Mouse (Mus musculus): Measurements from ENCODE around the gene Rgs7. TPM values are rescaled to one million over a fixed set of nuclear protein-coding genes. Genes with fewer than 3 reads are reported as not detected.

Rgs7 gene
- 7.5 and 9.4 TPM in 2 replicates for polyA plus RNA-seq (2014; fragmentation: Nextera tagmentation; extraction: Ambion mirVana)

DNA sequence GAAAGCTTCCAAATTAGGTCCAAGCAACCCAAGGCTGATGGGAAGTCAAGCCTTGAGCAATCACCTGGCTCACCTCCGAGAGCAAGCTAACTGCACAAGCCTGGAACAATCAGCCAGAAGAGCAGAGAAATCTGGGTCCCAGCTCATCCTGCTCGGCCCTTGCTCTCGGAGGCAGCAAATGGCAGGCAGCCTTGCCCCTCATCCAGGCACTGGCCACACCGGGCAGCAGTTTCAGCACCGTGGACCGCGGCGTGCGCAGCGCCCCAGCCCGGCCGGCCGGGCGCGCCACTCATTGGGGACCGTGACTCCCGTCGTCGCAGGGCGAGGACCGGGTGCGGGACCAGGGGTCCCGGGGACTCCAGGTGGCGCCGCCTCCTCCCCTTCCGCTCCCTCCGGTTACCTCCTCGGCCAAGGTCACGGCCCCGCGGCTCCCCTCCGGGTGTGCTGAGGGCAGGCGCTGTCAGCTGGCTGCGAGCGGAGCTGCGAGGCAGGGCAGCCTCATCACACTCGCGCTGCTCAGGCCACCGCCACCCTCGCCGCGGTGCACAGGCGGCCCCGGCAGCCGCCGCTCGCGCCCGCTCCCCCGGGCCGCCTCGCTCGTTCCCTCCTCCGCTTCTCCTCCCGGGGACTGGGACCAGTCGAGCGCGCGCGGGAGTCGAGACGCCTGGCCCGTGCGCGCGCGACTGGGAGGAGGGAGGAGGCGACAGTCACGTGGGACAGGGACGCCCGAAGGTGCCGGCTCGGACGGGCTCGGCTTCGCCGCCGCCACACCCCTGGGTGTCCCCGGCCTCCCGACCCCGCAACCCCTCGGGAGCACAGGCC lies at the start of gene Rgs7:
Gene Rgs7, minus strand, starts transcription at position 640 of the 822 bp plus-strand sequence.
- DNase-seq (ENCODE audit: low spot score) (peak; percentile 83), ATAC-seq (ENCODE audit: low FRiP score) (peak; percentile 95)
- under 1% methylated on average over 57 of the region's 82 CpGs for WGBS
- Histone ChIP-seq H3K4me3 (ENCODE audit: low read depth, low read length) (peak within 1 kb of the TSS; percentile 71), H3K4me2 (replicated peaks; ENCODE audit: low read depth, low read length) (peak within 1 kb of the TSS; percentile 91), H3K27ac (ENCODE audit: low read depth, low read length) (peak within 1 kb of the TSS; percentile 76), H3K4me1 (replicated peaks; ENCODE audit: control insufficient read depth, insufficient read depth, low read length) (no peaks in the 10 kb centered on the region), H3K27me3 (ENCODE audit: control insufficient read depth, insufficient read depth, low read length) (peaks cover 4% of the 10 kb centered on the region; the same call in 1 of the 2 replicates), H3K9me3 (ENCODE audit: control insufficient read depth, low read length) (no peaks in the 10 kb centered on the region), H3K36me3 (ENCODE audit: control insufficient read depth, insufficient read depth, low read length) (no peaks in the 10 kb centered on the region), H3K9ac (ENCODE audit: low read depth, low read length) (peak within 1 kb of the TSS; percentile 79)

DNA sequence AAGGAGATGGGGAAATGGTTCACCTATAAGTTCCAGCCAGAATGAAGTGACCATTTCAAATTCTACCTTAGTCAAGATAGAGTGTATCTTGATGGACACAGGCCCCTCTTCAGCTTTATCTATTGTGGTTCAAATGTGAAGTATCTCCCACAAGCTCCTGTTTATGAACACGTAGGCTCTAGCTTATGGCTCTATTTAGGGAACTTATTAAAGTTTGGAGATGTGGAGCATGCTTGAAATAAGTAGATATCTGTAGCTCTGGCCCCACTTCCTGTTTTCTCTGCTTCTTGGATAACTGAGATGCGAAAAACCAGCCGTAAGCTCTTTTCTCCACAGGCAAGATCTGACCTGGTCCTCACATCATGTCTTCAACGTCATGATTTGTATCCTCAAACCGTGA lies 48.4 kb upstream of the Rgs7 start:
- H3K9ac ChIP-seq (ENCODE audit: low read depth, low read length), result no peak overlapping the region
- no peak overlapping the region for H3K4me2 ChIP-seq (replicated peaks; ENCODE audit: low read depth, low read length)
- 84% methylated on average over 5 of the region's 5 CpGs for WGBS
- H3K4me3 ChIP-seq (ENCODE audit: low read depth, low read length), result no peak overlapping the region
- no peaks in the 10 kb centered on the region for H3K4me1 ChIP-seq (replicated peaks; ENCODE audit: control insufficient read depth, insufficient read depth, low read length)
- ATAC-seq (ENCODE audit: low FRiP score) (no peak), DNase-seq (ENCODE audit: low spot score) (no peak)
- no peaks in the 10 kb centered on the region for H3K9me3 ChIP-seq (ENCODE audit: control insufficient read depth, low read length)
- H3K27me3 ChIP-seq (ENCODE audit: control insufficient read depth, insufficient read depth, low read length), result no peaks in the 10 kb centered on the region
- no peak overlapping the region for H3K27ac ChIP-seq (ENCODE audit: low read depth, low read length)
- H3K36me3 ChIP-seq (ENCODE audit: control insufficient read depth, insufficient read depth, low read length), result no peaks in the 10 kb centered on the region

DNA sequence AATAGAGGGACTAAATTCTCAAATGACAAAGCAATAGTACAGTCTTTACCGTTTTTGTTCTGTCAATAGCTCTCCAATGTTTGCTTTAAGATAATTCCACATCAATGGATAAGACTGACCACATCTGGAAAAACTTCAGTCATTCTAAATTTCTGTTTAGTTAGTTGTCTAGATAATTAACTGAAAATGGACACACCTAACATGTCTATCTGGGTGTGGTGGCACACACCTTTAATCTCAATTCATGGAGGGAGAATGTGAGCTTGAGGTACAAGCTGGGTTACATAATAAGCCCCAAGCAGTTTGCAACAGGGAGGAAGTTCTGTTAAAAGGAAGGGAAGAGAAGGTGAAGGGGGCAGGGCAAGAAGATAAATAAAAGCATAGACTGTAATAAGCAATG lies 45.0 kb upstream of the Rgs7 start:
- H3K36me3 ChIP-seq (ENCODE audit: control insufficient read depth, insufficient read depth, low read length), result no peaks in the 10 kb centered on the region
- no peak overlapping the region for H3K4me3 ChIP-seq (ENCODE audit: low read depth, low read length)
- ATAC-seq (ENCODE audit: low FRiP score) (no peak), DNase-seq (ENCODE audit: low spot score) (no peak)
- H3K4me2 ChIP-seq (replicated peaks; ENCODE audit: low read depth, low read length), result no peak overlapping the region
- H3K27ac ChIP-seq (ENCODE audit: low read depth, low read length), result no peak overlapping the region
- no peaks in the 10 kb centered on the region for H3K9me3 ChIP-seq (ENCODE audit: control insufficient read depth, low read length)
- 81% methylated on average over 1 of the region's 1 CpGs for WGBS
- no peaks in the 10 kb centered on the region for H3K27me3 ChIP-seq (ENCODE audit: control insufficient read depth, insufficient read depth, low read length)
- H3K4me1 ChIP-seq (replicated peaks; ENCODE audit: control insufficient read depth, insufficient read depth, low read length), result no peaks in the 10 kb centered on the region
- no peak overlapping the region for H3K9ac ChIP-seq (ENCODE audit: low read depth, low read length)

- H3K9ac ChIP-seq (ENCODE audit: low read depth, low read length), result no peak overlapping the region
- no peak overlapping the region for H3K4me3 ChIP-seq (ENCODE audit: low read depth, low read length)
- no peaks in the 10 kb centered on the region for H3K4me1 ChIP-seq (replicated peaks; ENCODE audit: control insufficient read depth, insufficient read depth, low read length)
- H3K9me3 ChIP-seq (ENCODE audit: control insufficient read depth, low read length), result no peaks in the 10 kb centered on the region
- DNase-seq (ENCODE audit: low spot score) (no peak), ATAC-seq (ENCODE audit: low FRiP score) (no peak)
- 72% methylated on average over 1 of the region's 1 CpGs for WGBS
- no peaks in the 10 kb centered on the region for H3K27me3 ChIP-seq (ENCODE audit: control insufficient read depth, insufficient read depth, low read length)
- H3K36me3 ChIP-seq (ENCODE audit: control insufficient read depth, insufficient read depth, low read length), result no peaks in the 10 kb centered on the region
- no peak overlapping the region for H3K27ac ChIP-seq (ENCODE audit: low read depth, low read length)
- H3K4me2 ChIP-seq (replicated peaks; ENCODE audit: low read depth, low read length), result no peak overlapping the region
These were observed 37.6 kb upstream of the Rgs7 start for GRCm38 (mm10) chr1:175529858-175530257.

DNA sequence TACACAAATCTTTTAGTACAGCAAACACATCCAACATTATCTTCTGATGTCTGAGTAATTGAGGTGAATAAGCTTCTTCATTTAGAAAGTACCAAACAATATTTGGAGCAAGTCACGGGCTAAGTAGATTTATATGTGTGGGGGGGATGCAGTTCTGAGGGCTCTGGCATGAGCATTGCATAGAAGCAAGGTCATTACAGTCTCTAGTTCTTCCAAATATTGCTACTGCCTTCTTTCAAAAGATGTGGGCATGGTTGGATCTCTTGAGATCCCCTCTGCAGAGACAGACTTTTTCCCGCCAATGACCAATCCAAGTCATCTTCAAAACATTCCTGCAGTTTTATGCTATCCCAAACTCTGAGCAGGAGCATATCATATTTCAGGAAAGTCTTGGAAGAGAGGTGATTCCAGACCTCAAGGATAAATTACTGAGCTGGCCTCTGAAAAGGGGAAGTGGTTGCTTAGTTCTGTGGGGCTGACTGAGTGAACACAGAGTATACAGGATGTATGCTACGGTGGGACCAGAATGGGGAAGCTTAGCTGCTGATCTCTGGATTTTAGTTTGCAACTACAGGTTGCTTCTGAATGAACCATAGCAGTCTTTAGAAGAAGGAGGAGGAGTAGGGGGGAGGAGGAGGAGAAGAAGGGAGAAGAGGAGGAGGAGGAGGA lies 32.5 kb upstream of the Rgs7 start:
- 93% methylated on average over 3 of the region's 3 CpGs for WGBS

GRCm38 (mm10) chr1:175523572-175523971 lies 31.3 kb upstream of the Rgs7 start:
- WGBS, result 83% methylated on average over 2 of the region's 2 CpGs
- H3K27me3 ChIP-seq (ENCODE audit: control insufficient read depth, insufficient read depth, low read length), result no peaks in the 10 kb centered on the region
- ATAC-seq (ENCODE audit: low FRiP score), result no peak

More for the DNA sequence above, 32.5 kb upstream of the Rgs7 start:
- no peak overlapping the region for H3K9ac ChIP-seq (ENCODE audit: low read depth, low read length)
- no peaks in the 10 kb centered on the region for H3K36me3 ChIP-seq (ENCODE audit: control insufficient read depth, insufficient read depth, low read length)
- no peak overlapping the region for H3K4me2 ChIP-seq (replicated peaks; ENCODE audit: low read depth, low read length)
- DNase-seq (ENCODE audit: low spot score) (no peak), ATAC-seq (ENCODE audit: low FRiP score) (no peak)
- no peak overlapping the region for H3K4me3 ChIP-seq (ENCODE audit: low read depth, low read length)
- H3K4me1 ChIP-seq (replicated peaks; ENCODE audit: control insufficient read depth, insufficient read depth, low read length), result no peaks in the 10 kb centered on the region
- no peaks in the 10 kb centered on the region for H3K9me3 ChIP-seq (ENCODE audit: control insufficient read depth, low read length)
- H3K27ac ChIP-seq (ENCODE audit: low read depth, low read length), result no peak overlapping the region
- no peaks in the 10 kb centered on the region for H3K27me3 ChIP-seq (ENCODE audit: control insufficient read depth, insufficient read depth, low read length)

DNA sequence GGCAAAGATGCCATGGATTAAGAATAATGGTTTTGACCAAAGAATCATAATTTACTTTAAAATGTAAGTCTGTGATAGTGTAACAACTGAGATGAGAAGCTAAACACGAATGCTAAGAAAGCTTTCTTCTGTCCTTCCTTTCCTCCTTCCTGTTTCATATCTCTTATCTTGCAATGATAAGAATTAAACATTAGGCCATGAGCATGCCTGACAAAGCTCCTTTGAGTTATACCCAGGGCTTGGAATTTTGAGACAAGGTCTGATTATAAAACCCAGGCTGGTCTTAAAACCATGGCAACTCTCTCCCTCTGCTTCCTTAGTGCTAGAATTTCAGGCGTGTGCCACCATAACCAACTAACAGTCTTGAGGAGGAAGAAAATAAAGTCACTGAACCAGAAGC lies 22.2 kb upstream of the Rgs7 start:
- Histone ChIP-seq H3K27ac (ENCODE audit: low read depth, low read length) (no peak overlapping the region), H3K4me3 (ENCODE audit: low read depth, low read length) (no peak overlapping the region), H3K9me3 (ENCODE audit: control insufficient read depth, low read length) (no peaks in the 10 kb centered on the region), H3K36me3 (ENCODE audit: control insufficient read depth, insufficient read depth, low read length) (no peaks in the 10 kb centered on the region), H3K4me1 (replicated peaks; ENCODE audit: control insufficient read depth, insufficient read depth, low read length) (no peaks in the 10 kb centered on the region), H3K4me2 (replicated peaks; ENCODE audit: low read depth, low read length) (no peak overlapping the region), H3K9ac (ENCODE audit: low read depth, low read length) (no peak overlapping the region), H3K27me3 (ENCODE audit: control insufficient read depth, insufficient read depth, low read length) (no peaks in the 10 kb centered on the region)
- DNase-seq (ENCODE audit: low spot score) (no peak), ATAC-seq (ENCODE audit: low FRiP score) (no peak)
- WGBS, result 87% methylated on average over 2 of the region's 2 CpGs

More at GRCm38 (mm10) chr1:175523572-175523971, 31.3 kb upstream of the Rgs7 start:
- Histone ChIP-seq H3K4me1 (replicated peaks; ENCODE audit: control insufficient read depth, insufficient read depth, low read length) (no peaks in the 10 kb centered on the region), H3K27ac (ENCODE audit: low read depth, low read length) (no peak overlapping the region), H3K4me3 (ENCODE audit: low read depth, low read length) (no peak overlapping the region), H3K4me2 (replicated peaks; ENCODE audit: low read depth, low read length) (no peak overlapping the region), H3K36me3 (ENCODE audit: control insufficient read depth, insufficient read depth, low read length) (no peaks in the 10 kb centered on the region), H3K9ac (ENCODE audit: low read depth, low read length) (no peak overlapping the region), H3K9me3 (ENCODE audit: control insufficient read depth, low read length) (no peaks in the 10 kb centered on the region)
- no peak for DNase-seq (ENCODE audit: low spot score)

GRCm38 (mm10) chr1:175512173-175512572 lies 19.9 kb upstream of the Rgs7 start:
- no peak for ATAC-seq (ENCODE audit: low FRiP score)
- Histone ChIP-seq H3K27ac (ENCODE audit: low read depth, low read length) (no peak overlapping the region), H3K36me3 (ENCODE audit: control insufficient read depth, insufficient read depth, low read length) (no peaks in the 10 kb centered on the region)

More at GRCm38 (mm10) chr1:175512173-175512572, 19.9 kb upstream of the Rgs7 start:
- WGBS, result 88% methylated on average over 3 of the region's 3 CpGs
- no peak for DNase-seq (ENCODE audit: low spot score)
- H3K4me1 ChIP-seq (replicated peaks; ENCODE audit: control insufficient read depth, insufficient read depth, low read length), result no peaks in the 10 kb centered on the region
- no peak overlapping the region for H3K4me2 ChIP-seq (replicated peaks; ENCODE audit: low read depth, low read length)
- H3K4me3 ChIP-seq (ENCODE audit: low read depth, low read length), result no peak overlapping the region
- H3K9me3 ChIP-seq (ENCODE audit: control insufficient read depth, low read length), result no peaks in the 10 kb centered on the region
- no peak overlapping the region for H3K9ac ChIP-seq (ENCODE audit: low read depth, low read length)
- no peaks in the 10 kb centered on the region for H3K27me3 ChIP-seq (ENCODE audit: control insufficient read depth, insufficient read depth, low read length)

Data from hindbrain, embryonic 11.5 days (tissue).